Mouse (Mus musculus) heart, postnatal 0 days (tissue): ENCODE results near the gene Ston1. TPM values are rescaled to one million over a fixed set of nuclear protein-coding genes. Genes with fewer than 3 reads are reported as not detected.

Experiments used
- ATAC-seq: fragments of 200-750 bp; cut with Nextera tagmentation; 2 replicates; pipeline ENCODE4 v1.8.0; 2017; ENCODE audit warnings: low read depth, moderate number of reproducible peaks, moderate library complexity; ENCODE audit not compliant: insufficient read depth
- DNase-seq: peaks from one replicate; pipeline ENCODE4 v3.0.0-alpha.2; 2016; ENCODE audit warnings: low spot score
- H3K27ac ChIP-seq: fragments of 300-500 bp; sonication (generic); 2 replicates; pipeline ENCODE4 v1.5.1; 2014; ENCODE audit warnings: low read depth, mild to moderate bottlenecking
- H3K27me3 ChIP-seq: fragments of 300-500 bp; sonication (generic); 2 replicates; pipeline ENCODE4 v1.6.1; 2014; ENCODE audit warnings: low read length, mixed read lengths; ENCODE audit not compliant: control insufficient read depth, insufficient read depth
- H3K36me3 ChIP-seq: fragments of 300-500 bp; sonication (generic); replicated peaks from 2 replicates; pipeline ENCODE4 v1.6.1; 2014; ENCODE audit warnings: low read length, mixed read lengths; ENCODE audit not compliant: control insufficient read depth, insufficient read depth
- H3K4me1 ChIP-seq: fragments of 300-500 bp; sonication (generic); 2 replicates; pipeline ENCODE4 v1.6.1; 2014; ENCODE audit warnings: antibody characterized with exemption; ENCODE audit not compliant: control insufficient read depth, insufficient read depth
- H3K4me2 ChIP-seq: fragments of 300-500 bp; sonication (generic); 2 replicates; pipeline ENCODE4 v1.6.1; 2014; ENCODE audit warnings: low read depth, mild to moderate bottlenecking, low read length, moderate library complexity
- H3K4me3 ChIP-seq: fragments of 300-500 bp; sonication (generic); 2 replicates; pipeline ENCODE4 v1.5.1; 2014; ENCODE audit warnings: low read depth, low read length
- H3K9ac ChIP-seq: fragments of 300-500 bp; sonication (generic); replicated peaks from 2 replicates; pipeline ENCODE4 v1.6.1; 2014; ENCODE audit warnings: low read depth, low read length, mixed read lengths
- H3K9me3 ChIP-seq: fragments of 300-500 bp; sonication (generic); replicated peaks from 2 replicates; pipeline ENCODE4 v1.6.1; 2016; ENCODE audit warnings: low read length; ENCODE audit not compliant: control insufficient read depth
- CTCF ChIP-seq: IDR thresholded peaks from 2 replicates; pipeline ENCODE4 v1.5.1; 2016; ENCODE audit warnings: antibody characterized with exemption, control low read depth, low read depth
- EP300 ChIP-seq: IDR thresholded peaks from 2 replicates; pipeline ENCODE4 v1.6.1; 2016; ENCODE audit warnings: antibody characterized with exemption, low read depth
- WGBS: fragments of 180-500 bp; shearing (Covaris S2); extraction: QIAGEN DNeasy Blood & Tissue Kit; methylation state at CpG from one replicate; pipeline ENCODE4 v1.1.7; 2014; 5-methylcytosine and 5-hydroxymethylcytosine counted together
- polyA plus RNA-seq: library from polyadenylated mRNA; unstranded; fragments of >200 nt; fragmentation: Nextera tagmentation; extraction: Ambion mirVana; gene quantifications from 2 replicates; pipeline ENCODE4 v1.2.1, GENCODE M21; 2015
- total RNA-seq: library from RNA; depleted of rRNA; stranded (reverse); fragments of >200 nt; gene quantifications from 2 replicates; pipeline ENCODE4 v1.2.3, GENCODE M21; 2014; ENCODE audit warnings: low replicate concordance

Ston1 gene
- total and polyA plus RNA-seq, 2 experiments from 2014 or later = 3.9 to 4.2 TPM

- Histone ChIP-seq H3K27ac (no peak overlapping the region), H3K4me3 (no peak overlapping the region), H3K9ac (no peak overlapping the region), H3K4me1 (peaks cover 6% of the 10 kb centered on the region; the same call in 1 of the 2 replicates), H3K4me2 (no peak overlapping the region), H3K27me3 (no peaks in the 10 kb centered on the region), H3K9me3 (no peaks in the 10 kb centered on the region), H3K36me3 (peaks cover 25% of the 10 kb centered on the region)
- no peak for TF ChIP-seq CTCF
- TF ChIP-seq EP300 = no peak
- WGBS = 82% methylated on average over 14 of the region's 14 CpGs
- ATAC-seq (no peak), DNase-seq (no peak)
These were observed 38.6 kb downstream of the Ston1 start for GRCm38 (mm10) chr17:88636076-88636475.

GRCm38 (mm10) chr17:88636587-88636986 lies 39.1 kb downstream of the Ston1 start:
- no peaks in the 10 kb centered on the region for H3K9me3 ChIP-seq
- H3K4me3 ChIP-seq = no peak overlapping the region
- no peak for ATAC-seq
- no peak overlapping the region for H3K9ac ChIP-seq
- 0 out of 2 replicates have a peak, but pooled peaks cover 3% of the 10 kb centered on the region for H3K4me1 ChIP-seq
- TF ChIP-seq EP300 (no peak), CTCF (no peak)
- 60% methylated on average over 12 of the region's 12 CpGs for whole genome bisulfite sequencing
- H3K4me2 ChIP-seq = no peak overlapping the region
- no peaks in the 10 kb centered on the region for H3K27me3 ChIP-seq
- H3K36me3 ChIP-seq = peaks cover 25% of the 10 kb centered on the region
- DNase-seq = no peak
- H3K27ac ChIP-seq = no peak overlapping the region

- Histone ChIP-seq H3K4me3 (no peak overlapping the region), H3K4me1 (no peaks in the 10 kb centered on the region), H3K36me3 (peaks cover 23% of the 10 kb centered on the region), H3K27me3 (no peaks in the 10 kb centered on the region), H3K4me2 (no peak overlapping the region), H3K9ac (no peak overlapping the region), H3K9me3 (no peaks in the 10 kb centered on the region), H3K27ac (no peak overlapping the region)
- no peak for ATAC-seq
- TF ChIP-seq CTCF = peak; percentile 84
- no peak for TF ChIP-seq EP300
- 24% methylated on average over 6 of the region's 6 CpGs for WGBS
- peak; percentile 69 for DNase-seq
These were observed 43.5 kb downstream of the Ston1 start for GRCm38 (mm10) chr17:88641012-88641411.

GRCm38 (mm10) chr17:88641836-88642235 lies 44.4 kb downstream of the Ston1 start:
- WGBS = 87% methylated on average over 8 of the region's 8 CpGs
- Histone ChIP-seq H3K4me2 (no peak overlapping the region), H3K9ac (no peak overlapping the region), H3K4me3 (no peak overlapping the region), H3K27me3 (no peaks in the 10 kb centered on the region), H3K27ac (no peak overlapping the region), H3K9me3 (no peaks in the 10 kb centered on the region), H3K4me1 (no peaks in the 10 kb centered on the region), H3K36me3 (peaks cover 21% of the 10 kb centered on the region)
- TF ChIP-seq EP300 (no peak), CTCF (no peak)
- no peak for DNase-seq
- no peak for ATAC-seq

- no peak overlapping the region for H3K27ac ChIP-seq
- H3K9me3 ChIP-seq = no peaks in the 10 kb centered on the region
- no peak overlapping the region for H3K4me2 ChIP-seq
- DNase-seq (no peak), ATAC-seq (no peak)
- no peak overlapping the region for H3K4me3 ChIP-seq
- no peak overlapping the region for H3K9ac ChIP-seq
- TF ChIP-seq EP300 = no peak
- TF ChIP-seq CTCF = no peak
- H3K36me3 ChIP-seq = peaks cover 21% of the 10 kb centered on the region
- no peaks in the 10 kb centered on the region for H3K4me1 ChIP-seq
- no peaks in the 10 kb centered on the region for H3K27me3 ChIP-seq
- WGBS = 80% methylated on average over 7 of the region's 7 CpGs
These were observed 47.4 kb downstream of the Ston1 start for GRCm38 (mm10) chr17:88644876-88645275.

GRCm38 (mm10) chr17:88645299-88645698 lies 47.8 kb downstream of the Ston1 start:
- WGBS = 83% methylated on average over 11 of the region's 11 CpGs
- Histone ChIP-seq H3K4me2 (no peak overlapping the region), H3K27ac (no peak overlapping the region), H3K27me3 (no peaks in the 10 kb centered on the region), H3K9ac (no peak overlapping the region), H3K36me3 (peaks cover 21% of the 10 kb centered on the region), H3K9me3 (no peaks in the 10 kb centered on the region), H3K4me1 (no peaks in the 10 kb centered on the region), H3K4me3 (no peak overlapping the region)
- no peak for DNase-seq
- no peak for TF ChIP-seq EP300
- TF ChIP-seq CTCF = no peak
- no peak for ATAC-seq
